Mouse (Mus musculus) neural tube, embryonic 15.5 days (tissue): ENCODE measurements around the gene C130050O18Rik. TPM values are rescaled to one million over a fixed set of nuclear protein-coding genes. Genes with fewer than 3 reads are reported as not detected.

ENCODE experiments used
- ATAC-seq: fragments of 200-750 bp; cut with Nextera tagmentation; 2 replicates; pipeline ENCODE4 v1.8.0; 2017; ENCODE audit warnings: mild to moderate bottlenecking, moderate TSS enrichment, moderate library complexity; ENCODE audit not compliant: low FRiP score
- H3K27ac ChIP-seq: fragments of 300-500 bp; sonication (generic); replicated peaks from 2 replicates; pipeline ENCODE4 v1.5.1; 2015; ENCODE audit warnings: mild to moderate bottlenecking, inconsistent platforms
- H3K27me3 ChIP-seq: fragments of 300-500 bp; sonication (generic); replicated peaks from 2 replicates; pipeline ENCODE4 v1.6.1; 2015; ENCODE audit warnings: inconsistent platforms
- H3K36me3 ChIP-seq: fragments of 300-500 bp; sonication (generic); 2 replicates; pipeline ENCODE4 v1.6.1; 2015; ENCODE audit warnings: inconsistent platforms
- H3K4me1 ChIP-seq: fragments of 300-500 bp; sonication (generic); 2 replicates; pipeline ENCODE4 v1.6.1; 2015; ENCODE audit warnings: inconsistent platforms
- H3K4me2 ChIP-seq: fragments of 300-500 bp; sonication (generic); 2 replicates; pipeline ENCODE4 v1.6.1; 2015; ENCODE audit warnings: inconsistent platforms, mild to moderate bottlenecking, moderate library complexity
- H3K4me3 ChIP-seq: fragments of 300-500 bp; sonication (generic); replicated peaks from 2 replicates; pipeline ENCODE4 v1.5.1; 2015; ENCODE audit warnings: mild to moderate bottlenecking, inconsistent platforms
- H3K9ac ChIP-seq: fragments of 300-500 bp; sonication (generic); replicated peaks from 2 replicates; pipeline ENCODE4 v1.6.1; 2015; ENCODE audit warnings: mild to moderate bottlenecking, inconsistent platforms
- H3K9me3 ChIP-seq: fragments of 300-500 bp; sonication (generic); replicated peaks from 2 replicates; pipeline ENCODE4 v1.6.1; 2016; ENCODE audit warnings: inconsistent platforms
- WGBS: fragments of 180-500 bp; shearing (Covaris S2); methylation state at CpG from one replicate; pipeline ENCODE4 v1.1.7; 2015; ENCODE audit warnings: mixed read lengths; 5-methylcytosine and 5-hydroxymethylcytosine counted together
- polyA plus RNA-seq: library from polyadenylated mRNA; unstranded; fragments of >200 nt; fragmentation: Nextera tagmentation; extraction: Ambion mirVana; gene quantifications from 2 replicates; pipeline ENCODE4 v1.2.1, GENCODE M21; 2015

C130050O18Rik gene
- polyA plus RNA-seq, 1 experiment from 2014 or later = 0.47 TPM

- no peak overlapping the region for H3K9ac ChIP-seq
- no peak overlapping the region for H3K4me2 ChIP-seq
- ATAC-seq = no peak
- H3K4me3 ChIP-seq = no peak overlapping the region
- H3K4me1 ChIP-seq = peaks cover 18% of the 10 kb centered on the region
- H3K36me3 ChIP-seq = no peaks in the 10 kb centered on the region
- WGBS = 90% methylated on average over 8 of the region's 8 CpGs
- no peak overlapping the region for H3K27ac ChIP-seq
- no peaks in the 10 kb centered on the region for H3K9me3 ChIP-seq
- no peaks in the 10 kb centered on the region for H3K27me3 ChIP-seq
Measured at GRCm38 (mm10) chr5:139403692-139404260, 1.3 kb upstream of the C130050O18Rik start.

DNA sequence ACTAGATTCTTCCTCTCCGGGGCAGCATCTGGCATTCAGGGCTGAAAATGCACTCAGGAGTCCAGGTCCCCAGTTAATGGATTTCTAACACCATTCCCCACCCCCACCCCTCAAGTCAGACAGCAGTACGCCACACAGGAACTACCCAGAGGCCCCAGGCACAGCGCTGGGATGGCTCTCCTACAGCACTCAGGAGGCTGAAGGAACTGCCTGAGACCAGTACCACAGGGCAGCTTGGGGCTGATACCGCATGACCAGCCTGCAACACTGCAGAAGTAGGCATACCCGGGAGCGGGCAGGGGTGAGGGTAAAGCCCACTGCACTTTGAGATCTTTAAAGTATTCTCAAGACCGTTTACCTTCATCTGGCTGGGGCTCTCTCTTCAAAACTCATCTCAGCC is 398 bp downstream of the C130050O18Rik start:
- Histone ChIP-seq H3K4me2 (no peak overlapping the region), H3K27ac (0 out of 2 replicates have a peak overlapping the region, but pooled peaks have one; percentile 23), H3K9ac (no peak overlapping the region), H3K4me1 (peaks cover 17% of the 10 kb centered on the region), H3K36me3 (no peaks in the 10 kb centered on the region), H3K27me3 (no peaks in the 10 kb centered on the region), H3K4me3 (no peak overlapping the region), H3K9me3 (no peaks in the 10 kb centered on the region)
- WGBS = 67% methylated on average over 7 of the region's 7 CpGs
- no peak for ATAC-seq

GRCm38 (mm10) chr5:139405953-139406352 is 873 bp downstream of the C130050O18Rik start:
- Histone ChIP-seq H3K36me3 (no peaks in the 10 kb centered on the region), H3K27ac (0 out of 2 replicates have a peak overlapping the region, but pooled peaks have one; percentile 23), H3K9me3 (no peaks in the 10 kb centered on the region), H3K9ac (no peak overlapping the region), H3K27me3 (no peaks in the 10 kb centered on the region), H3K4me2 (no peak overlapping the region), H3K4me1 (peaks cover 17% of the 10 kb centered on the region), H3K4me3 (no peak overlapping the region)
- ATAC-seq = no peak
- WGBS = 80% methylated on average over 3 of the region's 3 CpGs

GRCm38 (mm10) chr5:139407121-139407885 is 2.2 kb downstream of the C130050O18Rik start:
- 87% methylated on average over 14 of the region's 14 CpGs for WGBS
- H3K27ac ChIP-seq = no peak overlapping the region; the same call in 1 of the 2 replicates
- H3K4me1 ChIP-seq = peaks cover 17% of the 10 kb centered on the region
- no peak overlapping the region for H3K4me3 ChIP-seq
- H3K27me3 ChIP-seq = no peaks in the 10 kb centered on the region
- H3K9me3 ChIP-seq = no peaks in the 10 kb centered on the region
- no peak overlapping the region for H3K9ac ChIP-seq
- no peaks in the 10 kb centered on the region for H3K36me3 ChIP-seq
- ATAC-seq = no peak
- H3K4me2 ChIP-seq = no peak overlapping the region

DNA sequence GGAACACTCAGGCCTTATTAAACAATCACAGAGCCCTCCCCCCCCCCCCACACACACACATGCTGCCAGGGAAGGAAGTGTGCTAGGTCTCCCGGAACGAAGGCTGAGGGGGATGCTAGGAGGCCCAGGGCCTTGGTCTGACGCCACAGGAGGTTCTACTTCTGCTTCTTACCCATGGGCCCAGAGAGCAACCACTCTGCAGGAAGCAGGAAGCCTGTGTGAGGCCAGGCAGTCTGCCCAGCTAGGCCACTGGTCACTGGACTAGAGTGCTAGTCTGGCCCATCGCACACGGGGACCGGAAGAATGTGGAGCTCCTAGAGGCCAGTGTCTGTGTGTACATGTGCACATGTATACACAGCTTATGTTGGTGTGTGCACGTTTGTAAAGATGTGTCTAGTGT is 3.4 kb downstream of the C130050O18Rik start:
- Histone ChIP-seq H3K4me3 (no peak overlapping the region), H3K4me1 (peaks cover 21% of the 10 kb centered on the region), H3K9ac (no peak overlapping the region), H3K36me3 (no peaks in the 10 kb centered on the region), H3K9me3 (no peaks in the 10 kb centered on the region), H3K27ac (no peak overlapping the region), H3K27me3 (no peaks in the 10 kb centered on the region), H3K4me2 (no peak overlapping the region)
- WGBS = 91% methylated on average over 7 of the region's 7 CpGs
- no peak for ATAC-seq

DNA sequence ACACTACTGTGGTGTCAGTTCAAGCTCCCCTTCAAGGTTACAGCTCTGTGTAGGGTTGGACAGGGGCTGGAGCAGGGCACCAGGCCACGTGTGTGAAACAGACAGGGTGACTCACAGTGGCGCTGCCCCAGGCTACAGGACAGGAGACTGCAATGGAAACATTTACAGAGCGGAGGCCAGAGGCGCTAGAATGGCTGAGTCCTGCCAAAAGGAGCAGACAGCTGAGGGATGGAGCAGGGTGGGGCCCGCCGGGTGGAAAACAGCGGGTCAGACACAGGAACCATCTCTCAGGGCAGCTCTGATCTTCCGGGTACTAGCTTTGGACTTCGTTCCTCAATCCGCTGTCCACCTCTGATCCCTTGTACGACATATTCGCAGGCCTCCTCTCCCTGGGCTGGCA is 4.3 kb downstream of the C130050O18Rik start:
- no peaks in the 10 kb centered on the region for H3K9me3 ChIP-seq
- no peaks in the 10 kb centered on the region for H3K27me3 ChIP-seq
- H3K9ac ChIP-seq = no peak overlapping the region
- no peak for ATAC-seq
- H3K4me1 ChIP-seq = peaks cover 27% of the 10 kb centered on the region
- H3K36me3 ChIP-seq = no peaks in the 10 kb centered on the region
- no peak overlapping the region for H3K27ac ChIP-seq
- H3K4me3 ChIP-seq = no peak overlapping the region
- H3K4me2 ChIP-seq = no peak overlapping the region
- 80% methylated on average over 12 of the region's 12 CpGs for WGBS

- Histone ChIP-seq H3K9ac (no peak overlapping the region), H3K27ac (no peak overlapping the region), H3K4me1 (peaks cover 27% of the 10 kb centered on the region), H3K4me2 (no peak overlapping the region), H3K27me3 (no peaks in the 10 kb centered on the region), H3K9me3 (no peaks in the 10 kb centered on the region), H3K4me3 (no peak overlapping the region), H3K36me3 (no peaks in the 10 kb centered on the region)
- no peak for ATAC-seq
- 94% methylated on average over 4 of the region's 4 CpGs for WGBS
Measured at GRCm38 (mm10) chr5:139410056-139410455, 5.0 kb downstream of the C130050O18Rik start.

GRCm38 (mm10) chr5:139411117-139411516 is 6.0 kb downstream of the C130050O18Rik start:
- H3K4me3 ChIP-seq = no peak overlapping the region
- no peak overlapping the region for H3K4me2 ChIP-seq
- 94% methylated on average over 6 of the region's 6 CpGs for whole genome bisulfite sequencing
- H3K4me1 ChIP-seq = peaks cover 18% of the 10 kb centered on the region
- no peaks in the 10 kb centered on the region for H3K36me3 ChIP-seq
- no peak for ATAC-seq
- H3K27ac ChIP-seq = no peak overlapping the region
- H3K9me3 ChIP-seq = no peaks in the 10 kb centered on the region
- H3K9ac ChIP-seq = no peak overlapping the region
- no peaks in the 10 kb centered on the region for H3K27me3 ChIP-seq

- no peak for ATAC-seq
- H3K36me3 ChIP-seq = no peaks in the 10 kb centered on the region
- 59% methylated on average over 15 of the region's 15 CpGs for WGBS
- peaks cover 18% of the 10 kb centered on the region for H3K4me1 ChIP-seq
- no peaks in the 10 kb centered on the region for H3K27me3 ChIP-seq
- H3K9me3 ChIP-seq = no peaks in the 10 kb centered on the region
- H3K9ac ChIP-seq = no peak overlapping the region
- no peak overlapping the region for H3K4me3 ChIP-seq
- H3K27ac ChIP-seq = no peak overlapping the region
- no peak overlapping the region for H3K4me2 ChIP-seq
Measured at GRCm38 (mm10) chr5:139411665-139412314, 6.7 kb downstream of the C130050O18Rik start.

DNA sequence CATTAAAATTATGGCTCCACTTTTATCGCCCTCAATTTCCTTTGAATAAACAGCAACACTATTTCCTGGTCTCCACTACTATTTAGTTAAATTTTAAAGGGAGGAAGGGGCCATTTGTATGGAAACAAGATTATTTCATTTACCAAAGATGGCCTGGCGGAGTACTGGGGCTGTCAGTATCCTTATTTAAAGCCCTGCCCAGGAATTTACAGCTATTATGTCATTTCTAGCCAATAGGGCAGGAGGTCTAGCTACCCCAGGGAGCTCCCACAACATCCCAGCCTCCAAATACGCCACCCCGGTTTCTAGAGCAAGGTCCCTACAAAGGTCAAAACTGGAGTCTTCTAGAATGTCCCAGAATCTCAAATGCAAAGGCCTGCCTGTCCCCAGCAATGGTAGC is 8.5 kb downstream of the C130050O18Rik start:
- no peak overlapping the region for H3K9ac ChIP-seq
- WGBS = 56% methylated on average over 4 of the region's 4 CpGs
- H3K4me3 ChIP-seq = no peak overlapping the region
- ATAC-seq = no peak
- 0 out of 2 replicates have a peak overlapping the region, but pooled peaks have one; percentile 5 for H3K27ac ChIP-seq
- H3K4me1 ChIP-seq = peaks cover 15% of the 10 kb centered on the region
- no peaks in the 10 kb centered on the region for H3K27me3 ChIP-seq
- no peaks in the 10 kb centered on the region for H3K36me3 ChIP-seq
- no peak overlapping the region for H3K4me2 ChIP-seq
- no peaks in the 10 kb centered on the region for H3K9me3 ChIP-seq

- Histone ChIP-seq H3K4me1 (peaks cover 25% of the 10 kb centered on the region), H3K9me3 (no peaks in the 10 kb centered on the region), H3K4me2 (no peak overlapping the region), H3K36me3 (no peaks in the 10 kb centered on the region), H3K27ac (no peak overlapping the region), H3K4me3 (no peak overlapping the region), H3K27me3 (no peaks in the 10 kb centered on the region), H3K9ac (no peak overlapping the region)
- WGBS = 94% methylated on average over 5 of the region's 5 CpGs
- ATAC-seq = no peak
Measured at GRCm38 (mm10) chr5:139415001-139415400, 9.9 kb downstream of the C130050O18Rik start.

GRCm38 (mm10) chr5:139416942-139417341 is 11.9 kb downstream of the C130050O18Rik start:
- H3K9me3 ChIP-seq = no peaks in the 10 kb centered on the region
- H3K36me3 ChIP-seq = no peaks in the 10 kb centered on the region
- ATAC-seq = no peak
- H3K27me3 ChIP-seq = no peaks in the 10 kb centered on the region
- no peak overlapping the region for H3K9ac ChIP-seq
- H3K4me2 ChIP-seq = no peak overlapping the region
- WGBS = 95% methylated on average over 4 of the region's 4 CpGs
- no peak overlapping the region for H3K4me3 ChIP-seq
- H3K27ac ChIP-seq = no peak overlapping the region
- H3K4me1 ChIP-seq = peaks cover 30% of the 10 kb centered on the region
